18 mouse cellular contexts compared by ENCODE assay signal in genomic region chr9:14215961-14216360, GRCm38 (mm10). TPM values are rescaled to one million over a fixed set of nuclear protein-coding genes. Genes with fewer than 3 reads are reported as not detected.
DNase-seq lines count a peak whose midpoint lies in the region; ATAC-seq and TF ChIP-seq lines count a peak whose summit lies in the region.
"Had no signal": no experiment of that assay in that cellular context is flagged by ENCODE, and none has a peak within 500 bp of the region (broad histone marks: within the 10 kb centered on the region; RNA-seq: fewer than 3 reads in every experiment).

No protein-coding gene starts in this region.

- WGBS in liver, embryonic 11.5 days = 74% methylated on average over 5 of the region's 5 CpGs
- WGBS in liver, embryonic 12.5 days (ENCODE audit: insufficient replicate concordance) = 56% methylated on average over 5 of the region's 5 CpGs
- WGBS in liver, postnatal 0 days (ENCODE audit: insufficient replicate concordance) = 70% methylated on average over 5 of the region's 5 CpGs

- 0 out of 2 replicates have a peak overlapping the region, but pooled peaks have one; percentile 21 for H3K27ac ChIP-seq in liver, embryonic 11.5 days (ENCODE audit: low read depth, low read length)
- H3K27ac ChIP-seq in liver, embryonic 12.5 days = no peak overlapping the region
- peak overlapping the region; percentile 49; the same call in 1 of the 2 replicates for H3K27ac ChIP-seq in liver, postnatal 0 days (ENCODE audit: low read depth)
- H3K27ac ChIP-seq: embryonic facial prominence, embryonic 13.5 days; kidney, embryonic 15.5 days had no signal

- no peaks in the 10 kb centered on the region for H3K4me1 ChIP-seq in liver, embryonic 11.5 days (replicated peaks; ENCODE audit: control insufficient read depth, insufficient read depth, low read length)
- no peaks in the 10 kb centered on the region for H3K4me1 ChIP-seq in liver, embryonic 12.5 days
- 0 out of 2 replicates have a peak, but pooled peaks cover 12% of the 10 kb centered on the region for H3K4me1 ChIP-seq in liver, postnatal 0 days (ENCODE audit: insufficient read depth)

- TF ChIP-seq CTCF in liver, postnatal 0 days (IDR thresholded peaks at IDR 0.05; ENCODE audit: low read depth) = no peak

- ATAC-seq in liver, embryonic 11.5 days (replicated peaks; ENCODE audit: low FRiP score) = no peak
- no peak for ATAC-seq in liver, embryonic 12.5 days
- ATAC-seq in granulocyte monocyte progenitor cell, adult 5-6 weeks (replicated peaks; ENCODE audit: poor library complexity, severe bottlenecking) = peak; percentile 69
- ATAC-seq in liver, postnatal 0 days = no peak
- ATAC-seq: forebrain, embryonic 14.5 days; hindbrain, embryonic 16.5 days; midbrain, embryonic 13.5 days had no signal

- no peak for TF ChIP-seq EP300 in liver, postnatal 0 days (IDR thresholded peaks at IDR 0.05; ENCODE audit: low read depth)

- no peaks in the 10 kb centered on the region for H3K9me3 ChIP-seq in liver, embryonic 11.5 days (ENCODE audit: control insufficient read depth, low read length)
- H3K9me3 ChIP-seq in liver, embryonic 12.5 days (replicated peaks) = no peaks in the 10 kb centered on the region
- H3K9me3 ChIP-seq in liver, postnatal 0 days (ENCODE audit: low read length) = no peaks in the 10 kb centered on the region
- H3K9me3 ChIP-seq: embryonic facial prominence, embryonic 13.5 days; kidney, embryonic 15.5 days; megakaryocyte, embryonic 14.5 days; midbrain, embryonic 13.5 days had no signal

- no peak for DNase-seq in liver, embryonic 11.5 days (ENCODE audit: low spot score)
- DNase-seq in liver, postnatal 0 days = no peak
- no peak for DNase-seq in ovary, adult 18-20 months (ENCODE audit: low spot score)
- no peak for DNase-seq in cerebellum, postnatal 25 days
- no peak for DNase-seq in lung, postnatal 25 days (ENCODE audit: low spot score)
- DNase-seq: cerebellum, adult 9-11 months; gastrocnemius, postnatal 10 days; right cerebral cortex, postnatal 4 days; thymus, postnatal 25 days had no signal

- H3K9ac ChIP-seq in liver, embryonic 11.5 days (ENCODE audit: low read depth, low read length) = no peak overlapping the region
- H3K9ac ChIP-seq in liver, embryonic 12.5 days = no peak overlapping the region
- no peak overlapping the region for H3K9ac ChIP-seq in liver, postnatal 0 days (replicated peaks)
- H3K9ac ChIP-seq: embryonic facial prominence, embryonic 13.5 days; kidney, embryonic 15.5 days; midbrain, embryonic 13.5 days had no signal

- no peaks in the 10 kb centered on the region for H3K36me3 ChIP-seq in liver, embryonic 11.5 days (ENCODE audit: control insufficient read depth, insufficient read depth, low read length)
- no peaks in the 10 kb centered on the region for H3K36me3 ChIP-seq in liver, embryonic 12.5 days
- no peaks in the 10 kb centered on the region for H3K36me3 ChIP-seq in liver, postnatal 0 days (replicated peaks; ENCODE audit: insufficient read depth, low read length)
- H3K36me3 ChIP-seq: embryonic facial prominence, embryonic 13.5 days; kidney, embryonic 15.5 days; midbrain, embryonic 13.5 days had no signal

- H3K4me2 ChIP-seq in liver, embryonic 11.5 days = no peak overlapping the region
- H3K4me2 ChIP-seq in liver, embryonic 12.5 days = no peak overlapping the region
- no peak overlapping the region for H3K4me2 ChIP-seq in liver, postnatal 0 days (ENCODE audit: low read depth, low read length)
- H3K4me2 ChIP-seq: embryonic facial prominence, embryonic 13.5 days; heart, embryonic 11.5 days; kidney, embryonic 15.5 days; midbrain, embryonic 13.5 days had no signal

- H3K4me3 ChIP-seq in liver, embryonic 11.5 days (ENCODE audit: low read depth, low read length) = no peak overlapping the region
- H3K4me3 ChIP-seq in liver, embryonic 12.5 days = no peak overlapping the region
- no peak overlapping the region for H3K4me3 ChIP-seq in liver, postnatal 0 days (ENCODE audit: low read depth, low read length)
- H3K4me3 ChIP-seq: embryonic facial prominence, embryonic 13.5 days; kidney, embryonic 15.5 days; megakaryocyte, embryonic 14.5 days; midbrain, embryonic 13.5 days had no signal

- H3K27me3 ChIP-seq in liver, embryonic 11.5 days (replicated peaks; ENCODE audit: control insufficient read depth, insufficient read depth, low read length) = no peaks in the 10 kb centered on the region
- H3K27me3 ChIP-seq in liver, embryonic 12.5 days (replicated peaks) = no peaks in the 10 kb centered on the region
- no peaks in the 10 kb centered on the region for H3K27me3 ChIP-seq in liver, postnatal 0 days (ENCODE audit: insufficient read depth, low read length)
- H3K27me3 ChIP-seq: embryonic facial prominence, embryonic 13.5 days; kidney, embryonic 15.5 days; midbrain, embryonic 13.5 days had no signal

RNA-seq across cellular contexts. Expression of gene Sesn3, which starts 58.9 kb away (rescaled TPM):
- polyA plus RNA-seq in liver, embryonic 11.5 days (2014; fragmentation: Nextera tagmentation; extraction: Ambion mirVana) = 4.0 and 5.6 TPM in 2 replicates
- polyA plus RNA-seq in liver, embryonic 12.5 days (2016; fragmentation: Nextera tagmentation; extraction: Ambion mirVana) = 1.8 and 2.4 TPM in 2 replicates
- 5.5 and 8.3 TPM in 2 replicates for total RNA-seq in granulocyte monocyte progenitor cell, adult 5-6 weeks (2014; fragmentation: Nextera tagmentation)
- 5.5 and 6.4 TPM in 2 replicates for total RNA-seq in granulocyte monocyte progenitor cell, adult 5-6 weeks (2017)
- 3.4 and 3.7 TPM in 2 replicates for polyA plus RNA-seq in liver, postnatal 0 days (2015; fragmentation: Nextera tagmentation; extraction: Ambion mirVana)
